Mouse (Mus musculus) spleen, adult 2 months (tissue): Measurements from ENCODE around the gene Spp1. TPM values are rescaled to one million over a fixed set of nuclear protein-coding genes. Genes with fewer than 3 reads are reported as not detected.

Experiments
- DNase-seq, 2 experiments: peaks; one replicate each; pipeline versions ENCODE4 v3.0.0 to v3.0.0-alpha.2; 2012 to 2021; ENCODE audit warnings: low spot score in 2 of 2, low read depth in 1 of 2
- H3K27ac ChIP-seq: fragments of 200-500 bp; 2 replicates; pipeline ENCODE4 v1.5.1; 2012; ENCODE audit warnings: low read length, inconsistent platforms; ENCODE audit not compliant: insufficient read depth
- H3K27me3 ChIP-seq: fragments of 200-500 bp; 2 replicates; pipeline ENCODE4 v1.6.1; 2012; ENCODE audit warnings: mild to moderate bottlenecking, moderate library complexity, low read length, inconsistent platforms; ENCODE audit not compliant: control insufficient read depth, insufficient read depth
- H3K36me3 ChIP-seq: fragments of 200-500 bp; 2 replicates; pipeline ENCODE4 v1.6.1; 2012; ENCODE audit warnings: mild to moderate bottlenecking, low read length, inconsistent platforms; ENCODE audit not compliant: control insufficient read depth, insufficient read depth
- H3K4me1 ChIP-seq: fragments of 200-500 bp; 2 replicates; pipeline ENCODE4 v1.6.1; 2011; ENCODE audit warnings: inconsistent platforms; ENCODE audit not compliant: control insufficient read depth, insufficient read depth, insufficient read length
- H3K4me3 ChIP-seq: fragments of 200-500 bp; 2 replicates; pipeline ENCODE4 v1.5.1; 2011; ENCODE audit warnings: mild to moderate bottlenecking, inconsistent platforms; ENCODE audit not compliant: insufficient read depth, insufficient read length; ENCODE audit errors: extremely low read depth
- CTCF ChIP-seq: fragments of 200-500 bp; IDR thresholded peaks from 2 replicates; pipeline ENCODE4 v1.5.1; 2011; ENCODE audit warnings: mild to moderate bottlenecking, inconsistent platforms; ENCODE audit not compliant: insufficient read depth, insufficient read length, insufficient replicate concordance; ENCODE audit errors: extremely low read depth
- POLR2A ChIP-seq: fragments of 200-500 bp; IDR thresholded peaks from 2 replicates; pipeline ENCODE4 v1.6.1; 2011; ENCODE audit warnings: low read depth, low read length, inconsistent platforms
- WGBS: fragments of 180-500 bp; shearing (Covaris S2); methylation state at CpG from one replicate; pipeline ENCODE4 v1.1.7; 2018; 5-methylcytosine and 5-hydroxymethylcytosine counted together
- polyA plus RNA-seq: library from polyadenylated mRNA; depleted of rRNA; stranded (reverse); fragments of >200 nt; gene quantifications from 2 replicates; pipeline ENCODE4 v1.2.3, GENCODE M21; 2012; rRNA removed

Spp1 gene
- polyA plus RNA-seq, 1 experiment = 2.1 TPM

GRCm38 (mm10) chr5:104465279-104465678, 30.4 kb downstream of the Spp1 start:
- H3K4me3 ChIP-seq = no peak overlapping the region
- no peaks in the 10 kb centered on the region for H3K36me3 ChIP-seq
- no peak for DNase-seq
- no peaks in the 10 kb centered on the region for H3K4me1 ChIP-seq
- H3K27me3 ChIP-seq = 0 out of 2 replicates have a peak, but pooled peaks cover under 1% of the 10 kb centered on the region
- no peak overlapping the region for H3K27ac ChIP-seq
- TF ChIP-seq POLR2A (no peak), CTCF (no peak)
- WGBS = 87% methylated on average over 8 of the region's 8 CpGs

- TF ChIP-seq POLR2A = no peak
- no peak for TF ChIP-seq CTCF
- 91% methylated on average over 12 of the region's 12 CpGs for WGBS
- Histone ChIP-seq H3K27ac (no peak overlapping the region), H3K36me3 (no peaks in the 10 kb centered on the region), H3K4me3 (no peak overlapping the region), H3K4me1 (no peaks in the 10 kb centered on the region), H3K27me3 (no peaks in the 10 kb centered on the region)
- no peak for DNase-seq
Measured at GRCm38 (mm10) chr5:104465731-104466130, 30.8 kb downstream of the Spp1 start.

- WGBS = 94% methylated on average over 16 of the region's 16 CpGs
- TF ChIP-seq POLR2A (no peak), CTCF (no peak)
- H3K27me3 ChIP-seq = no peaks in the 10 kb centered on the region
- no peak overlapping the region for H3K4me3 ChIP-seq
- H3K4me1 ChIP-seq = no peaks in the 10 kb centered on the region
- DNase-seq = no peak
- no peaks in the 10 kb centered on the region for H3K36me3 ChIP-seq
- H3K27ac ChIP-seq = no peak overlapping the region
Measured at GRCm38 (mm10) chr5:104466816-104467215, 31.9 kb downstream of the Spp1 start.

GRCm38 (mm10) chr5:104468586-104468985, 33.7 kb downstream of the Spp1 start:
- Histone ChIP-seq H3K27ac (no peak overlapping the region), H3K4me3 (no peak overlapping the region), H3K36me3 (no peaks in the 10 kb centered on the region), H3K27me3 (no peaks in the 10 kb centered on the region), H3K4me1 (no peaks in the 10 kb centered on the region)
- TF ChIP-seq POLR2A (no peak), CTCF (no peak)
- no peak for DNase-seq
- 91% methylated on average over 5 of the region's 5 CpGs for WGBS

GRCm38 (mm10) chr5:104470981-104471391, 36.1 kb downstream of the Spp1 start:
- H3K4me1 ChIP-seq = no peaks in the 10 kb centered on the region
- TF ChIP-seq CTCF = no peak
- no peak for TF ChIP-seq POLR2A
- 88% methylated on average over 5 of the region's 5 CpGs for WGBS
- no peak overlapping the region for H3K27ac ChIP-seq
- H3K27me3 ChIP-seq = no peaks in the 10 kb centered on the region
- no peak for DNase-seq
- H3K4me3 ChIP-seq = no peak overlapping the region
- no peaks in the 10 kb centered on the region for H3K36me3 ChIP-seq

- Histone ChIP-seq H3K36me3 (no peaks in the 10 kb centered on the region), H3K4me1 (no peaks in the 10 kb centered on the region), H3K27ac (no peak overlapping the region), H3K27me3 (no peaks in the 10 kb centered on the region), H3K4me3 (no peak overlapping the region)
- DNase-seq = no peak
- 95% methylated on average over 8 of the region's 8 CpGs for WGBS
- TF ChIP-seq POLR2A = no peak
- TF ChIP-seq CTCF = no peak
Measured at GRCm38 (mm10) chr5:104472371-104472770, 37.5 kb downstream of the Spp1 start.

- H3K4me3 ChIP-seq = no peak overlapping the region
- H3K36me3 ChIP-seq = no peaks in the 10 kb centered on the region
- TF ChIP-seq CTCF = no peak
- TF ChIP-seq POLR2A = no peak
- 95% methylated on average over 7 of the region's 7 CpGs for WGBS
- H3K27ac ChIP-seq = no peak overlapping the region
- DNase-seq = no peak
- H3K27me3 ChIP-seq = no peaks in the 10 kb centered on the region
- H3K4me1 ChIP-seq = no peaks in the 10 kb centered on the region
Measured at GRCm38 (mm10) chr5:104480367-104480766, 45.4 kb downstream of the Spp1 start.

GRCm38 (mm10) chr5:104482856-104483255, 47.9 kb downstream of the Spp1 start:
- H3K36me3 ChIP-seq = no peaks in the 10 kb centered on the region
- 87% methylated on average over 8 of the region's 8 CpGs for WGBS

More at GRCm38 (mm10) chr5:104482856-104483255, 47.9 kb downstream of the Spp1 start:
- TF ChIP-seq POLR2A (no peak), CTCF (no peak)
- Histone ChIP-seq H3K4me3 (no peak overlapping the region), H3K27me3 (no peaks in the 10 kb centered on the region), H3K27ac (no peak overlapping the region), H3K4me1 (no peaks in the 10 kb centered on the region)
- no peak for DNase-seq

Other genes starting within 250 kb of the Spp1 start
- gene Dmp1, start 232.5 kb upstream of the Spp1 start, polyA plus RNA-seq = 0.07 TPM in 2 replicates
- gene Ibsp, start 135.9 kb upstream of the Spp1 start, polyA plus RNA-seq = not detected in 2 replicates
- gene Mepe, start 109.8 kb upstream of the Spp1 start, polyA plus RNA-seq = not detected in 2 replicates
- gene Pkd2, start 24.3 kb downstream of the Spp1 start, polyA plus RNA-seq = 5.3 and 6.5 TPM in 2 replicates
- 0.53 and 0.68 TPM in 2 replicates for gene BC005561, start 73.2 kb downstream of the Spp1 start, polyA plus RNA-seq